Mouse (Mus musculus) layer of hippocampus, adult 11-12 months (tissue): Measurements from ENCODE around the gene Ran.

Experiments
- DNase-seq: peaks from one replicate; pipeline ENCODE4 v3.0.0; 2022; ENCODE audit warnings: low spot score

The Ran gene

GRCm38 (mm10) chr5:129015540-129015939 is 4.3 kb upstream of the Ran start:
- DNase-seq: no peak

- DNase-seq: no peak
Measured at GRCm38 (mm10) chr5:129016370-129016769, 3.5 kb upstream of the Ran start.

GRCm38 (mm10) chr5:129018782-129019489 is 933 bp upstream of the Ran start:
- DNase-seq: no peak

- DNase-seq: no peak
Measured at GRCm38 (mm10) chr5:129020300-129020668, 415 bp downstream of the Ran start.

GRCm38 (mm10) chr5:129020731-129021130 is 862 bp downstream of the Ran start:
- peak; percentile 29 for DNase-seq

- no peak for DNase-seq
Measured at GRCm38 (mm10) chr5:129025048-129025447, 5.2 kb downstream of the Ran start.

GRCm38 (mm10) chr5:129025725-129026124 is 5.9 kb downstream of the Ran start:
- DNase-seq: no peak

- DNase-seq: no peak
Measured at GRCm38 (mm10) chr5:129026171-129026570, 6.3 kb downstream of the Ran start.

- no peak for DNase-seq
Measured at GRCm38 (mm10) chr5:129026637-129027036, 6.8 kb downstream of the Ran start.

GRCm38 (mm10) chr5:129029131-129029723 is 9.4 kb downstream of the Ran start:
- DNase-seq: no peak

- DNase-seq: no peak
Measured at GRCm38 (mm10) chr5:129036678-129037077, 16.8 kb downstream of the Ran start.

- DNase-seq: no peak
Measured at GRCm38 (mm10) chr5:129037739-129038138, 17.9 kb downstream of the Ran start.

- DNase-seq: peak; percentile 37
Measured at GRCm38 (mm10) chr5:129045641-129046580, 26.0 kb downstream of the Ran start.

GRCm38 (mm10) chr5:129049372-129049771 is 29.5 kb downstream of the Ran start:
- DNase-seq: peak; percentile 84

GRCm38 (mm10) chr5:129051910-129052309 is 32.0 kb downstream of the Ran start:
- DNase-seq: no peak

GRCm38 (mm10) chr5:129052636-129053355 is 32.9 kb downstream of the Ran start:
- DNase-seq: no peak

- no peak for DNase-seq
Measured at GRCm38 (mm10) chr5:129054675-129055284, 34.9 kb downstream of the Ran start.

GRCm38 (mm10) chr5:129059116-129059515 is 39.2 kb downstream of the Ran start:
- DNase-seq: no peak

- DNase-seq: peak; percentile 82
Measured at GRCm38 (mm10) chr5:129061579-129061978, 41.7 kb downstream of the Ran start.

GRCm38 (mm10) chr5:129063037-129063791 is 43.3 kb downstream of the Ran start:
- peak; percentile 84 for DNase-seq

- no peak for DNase-seq
Measured at GRCm38 (mm10) chr5:129063792-129064087, 43.9 kb downstream of the Ran start.
